Mouse (Mus musculus) urinary bladder, postnatal 10 days (tissue): Measurements from ENCODE around the gene Gbp9.
"Not testable (repeated sequence)": the region's sequence is repeated elsewhere in the genome, so short reads cannot be mapped to it uniquely, and the experiment has no call there.

Source experiments
- DNase-seq: peaks from one replicate; pipeline ENCODE4 v3.0.0; 2022; ENCODE audit warnings: low spot score

The Gbp9 gene

DNA sequence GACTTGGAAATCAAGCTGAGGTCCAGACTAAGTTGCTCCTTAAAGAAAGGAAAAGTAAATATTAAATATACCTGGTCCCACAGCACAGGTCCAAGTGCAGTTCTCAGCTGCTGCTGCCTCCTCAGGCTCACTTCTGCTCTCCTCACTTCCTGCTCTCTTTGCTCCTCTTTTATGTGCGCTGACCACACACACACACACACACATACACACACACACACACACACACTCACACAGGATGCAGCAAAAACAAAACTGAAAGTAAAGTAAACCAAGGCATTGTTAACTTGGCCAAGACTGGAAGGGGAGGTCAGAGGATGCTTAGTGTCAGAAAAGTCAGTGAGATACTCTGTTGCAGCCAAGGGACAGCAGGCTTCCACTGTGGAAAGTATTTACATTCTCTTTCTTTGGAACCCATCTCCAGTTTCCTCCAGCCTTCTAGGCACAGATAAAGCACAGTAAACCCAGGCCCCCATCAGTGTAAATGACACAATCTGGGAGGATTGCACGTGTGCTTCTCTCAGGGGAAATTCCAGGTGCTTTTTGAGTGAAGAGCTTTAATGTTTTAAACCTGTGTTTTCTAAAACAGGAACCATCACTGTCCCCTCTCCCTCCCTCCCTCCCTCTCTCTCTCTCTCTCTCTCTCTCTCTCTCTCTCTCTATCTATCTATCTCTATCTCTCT lies at the start of gene Gbp9, which contains the start of the genes Gbp8 and Gbp4:
Gbp9 (minus strand) TSS at position 131 of the 680 bp plus-strand sequence.
Gbp8 (minus strand) TSS at position 132 of the 680 bp plus-strand sequence.
Gbp4 (minus strand) TSS at position 178 of the 680 bp plus-strand sequence.
- DNase-seq, result not testable (repeated sequence)

DNA sequence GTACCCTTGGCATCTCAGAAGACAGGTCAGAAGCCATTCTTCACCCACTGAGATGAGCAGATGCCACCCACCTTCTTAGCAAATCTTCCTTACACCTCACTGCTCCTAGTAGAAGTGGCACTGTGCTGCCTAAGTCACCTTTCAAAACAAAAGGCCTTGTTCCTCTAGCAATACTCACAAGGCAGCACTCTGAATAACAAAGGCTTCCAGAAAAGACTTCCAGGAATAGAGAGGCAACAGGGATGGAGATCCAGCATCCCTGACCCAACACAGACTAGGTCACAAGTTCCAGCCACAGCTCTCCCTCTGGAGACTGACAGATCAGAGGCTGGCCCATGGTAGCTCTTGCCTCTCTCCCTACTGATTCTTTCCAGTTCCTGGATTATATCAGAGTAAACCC lies 42.1 kb upstream of the Gbp9 start:
- no peak for DNase-seq

DNA sequence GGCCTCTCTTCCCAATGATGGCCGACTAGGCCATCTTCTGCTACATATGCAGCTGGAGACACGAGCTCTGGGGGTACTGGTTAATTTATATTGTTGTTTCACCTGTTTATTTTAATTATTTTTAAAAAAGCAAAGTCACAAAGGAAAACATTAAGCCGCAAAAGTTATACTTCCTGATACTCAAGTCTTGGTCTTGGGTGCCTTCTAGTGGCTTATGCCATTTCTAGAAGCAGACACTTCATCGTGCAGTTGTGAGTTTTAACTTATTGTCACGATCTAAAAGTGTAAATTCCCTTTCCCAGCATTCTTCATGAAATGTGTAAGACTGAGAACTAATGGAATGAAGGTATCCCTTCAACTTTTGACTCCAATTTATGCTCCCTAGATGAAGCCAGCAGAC lies 17.2 kb upstream of the Gbp9 start:
- no peak for DNase-seq

DNA sequence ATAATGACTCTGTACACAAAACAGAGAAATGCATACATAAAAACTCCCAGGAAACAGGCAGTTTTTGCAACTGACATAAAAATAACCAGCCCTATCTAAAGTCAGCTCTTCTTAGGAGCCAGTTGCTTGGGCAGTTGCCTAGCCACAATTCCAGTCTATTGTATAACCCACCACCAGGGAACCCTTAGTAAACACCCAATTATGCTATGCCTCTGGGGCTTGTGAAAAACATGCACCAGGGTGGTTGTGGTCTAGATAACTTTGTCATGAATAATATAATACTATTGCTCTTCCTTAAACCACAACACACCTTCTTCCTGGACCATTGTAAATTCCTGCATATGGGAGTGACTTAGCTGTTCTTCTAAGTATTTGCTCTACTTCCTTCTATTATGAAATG lies 14.7 kb upstream of the Gbp9 start:
- no peak for DNase-seq

DNA sequence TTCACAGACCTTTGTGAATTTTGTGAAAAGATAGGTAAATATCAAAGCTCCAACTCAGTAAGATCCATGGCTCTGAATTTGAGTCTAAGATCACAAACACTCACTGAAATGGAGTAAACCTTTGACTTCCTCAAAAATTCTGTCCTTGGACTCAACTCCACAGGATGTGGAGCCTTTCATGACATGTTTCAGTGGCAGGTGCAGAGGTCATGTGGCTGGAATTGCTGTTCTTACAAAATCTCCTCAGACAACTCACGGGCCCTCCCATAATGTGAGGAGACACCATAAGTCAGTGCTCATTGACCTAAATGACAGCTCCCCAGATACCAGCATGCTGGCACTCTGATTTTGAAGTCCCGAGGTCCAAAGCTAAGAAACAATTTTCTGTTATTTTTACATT lies 8.7 kb upstream of the Gbp9 start:
- DNase-seq, result not testable (repeated sequence)

DNA sequence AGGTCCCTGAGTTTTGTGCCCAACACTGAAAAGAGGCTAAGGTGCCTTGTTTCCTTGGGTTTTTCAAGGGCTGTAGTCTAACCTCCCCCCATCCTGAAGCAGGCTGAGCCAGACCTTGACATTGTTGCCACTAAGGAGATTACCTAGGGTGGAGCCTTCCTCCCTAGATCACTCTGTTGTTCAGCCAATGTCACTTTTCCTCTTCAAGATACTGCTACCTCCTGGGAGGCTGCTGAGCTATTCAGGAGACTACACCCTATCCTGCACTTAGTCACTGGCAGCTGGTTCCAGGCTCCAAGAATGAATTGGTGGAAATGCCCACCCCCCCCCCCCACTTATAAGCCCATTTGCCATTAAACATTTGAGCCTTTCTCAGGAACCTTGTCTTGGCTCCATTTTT lies 7.1 kb upstream of the Gbp9 start:
- no peak for DNase-seq

DNA sequence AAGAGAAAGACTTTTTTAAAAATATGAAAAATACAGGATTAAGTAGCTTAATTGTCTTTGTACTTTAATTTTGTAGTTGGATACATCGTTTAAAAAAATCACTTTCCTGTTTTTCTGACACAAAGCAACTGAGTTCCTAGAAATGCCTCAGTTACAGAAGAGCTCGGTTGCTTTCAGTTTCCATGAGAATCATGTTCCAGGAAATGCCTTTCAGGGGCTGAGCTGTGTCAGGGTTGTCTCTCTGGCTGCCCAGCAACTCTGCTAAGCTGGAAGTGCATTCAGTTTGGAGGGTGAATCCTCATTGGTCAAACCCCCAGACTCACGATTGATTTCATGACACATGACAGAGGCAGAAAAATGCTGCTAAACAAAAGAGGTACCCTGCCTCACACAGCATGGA lies 6.4 kb upstream of the Gbp9 start:
- not testable (repeated sequence) for DNase-seq

DNA sequence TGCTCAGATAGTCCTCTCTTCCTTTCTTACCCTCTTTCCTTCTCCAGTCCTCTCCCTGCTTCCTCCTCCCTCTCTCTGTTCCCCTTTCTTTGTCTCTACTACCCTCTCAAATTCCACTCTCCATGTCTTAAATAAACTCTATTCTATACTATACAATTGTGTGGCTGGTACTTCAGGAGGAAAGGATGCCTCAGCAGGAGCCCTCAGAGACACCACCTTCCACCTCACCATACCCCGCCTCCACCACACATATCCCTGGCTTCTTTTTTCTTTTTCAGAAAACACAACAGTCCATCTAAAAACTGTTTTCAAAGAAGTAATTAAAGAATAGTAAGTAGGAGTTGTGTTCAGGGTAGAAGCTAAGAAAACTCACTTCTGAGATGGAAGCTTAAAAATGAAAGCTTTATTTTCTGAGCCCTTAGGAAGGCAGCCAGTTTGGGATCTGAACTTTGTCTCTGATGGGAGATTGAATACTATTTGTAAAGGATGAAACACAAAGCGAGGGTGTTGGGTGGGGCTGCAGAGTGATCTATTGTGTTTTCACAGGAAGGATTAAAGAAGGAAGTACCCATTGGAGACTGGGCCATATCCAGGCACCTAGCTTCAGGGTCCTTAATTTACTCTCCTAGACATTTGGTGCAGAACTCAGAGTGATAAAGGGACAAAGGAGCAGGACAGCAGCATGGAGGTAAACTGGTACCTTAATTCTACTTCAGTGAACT lies 911 bp upstream of the Gbp9 start:
- not testable (repeated sequence) for DNase-seq

DNA sequence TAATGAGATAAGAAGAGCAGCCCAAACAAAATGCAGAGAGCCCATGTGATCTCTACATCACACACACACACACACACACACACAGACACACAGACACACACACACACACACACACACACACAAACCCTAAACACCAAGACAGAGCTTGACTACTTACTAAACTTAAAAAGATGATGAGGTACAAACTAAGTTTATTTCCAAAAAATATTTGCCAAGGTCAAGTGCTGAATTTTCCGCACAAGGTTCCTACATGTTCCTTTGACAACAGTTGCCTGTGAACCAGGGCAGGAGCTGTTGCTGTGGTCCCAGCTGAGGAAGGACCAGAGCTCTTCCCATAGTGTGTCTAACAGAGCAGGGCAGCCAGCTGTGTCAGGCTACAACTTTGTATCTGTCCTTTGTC lies 433 bp downstream of the Gbp9 start:
- DNase-seq, result no peak

DNA sequence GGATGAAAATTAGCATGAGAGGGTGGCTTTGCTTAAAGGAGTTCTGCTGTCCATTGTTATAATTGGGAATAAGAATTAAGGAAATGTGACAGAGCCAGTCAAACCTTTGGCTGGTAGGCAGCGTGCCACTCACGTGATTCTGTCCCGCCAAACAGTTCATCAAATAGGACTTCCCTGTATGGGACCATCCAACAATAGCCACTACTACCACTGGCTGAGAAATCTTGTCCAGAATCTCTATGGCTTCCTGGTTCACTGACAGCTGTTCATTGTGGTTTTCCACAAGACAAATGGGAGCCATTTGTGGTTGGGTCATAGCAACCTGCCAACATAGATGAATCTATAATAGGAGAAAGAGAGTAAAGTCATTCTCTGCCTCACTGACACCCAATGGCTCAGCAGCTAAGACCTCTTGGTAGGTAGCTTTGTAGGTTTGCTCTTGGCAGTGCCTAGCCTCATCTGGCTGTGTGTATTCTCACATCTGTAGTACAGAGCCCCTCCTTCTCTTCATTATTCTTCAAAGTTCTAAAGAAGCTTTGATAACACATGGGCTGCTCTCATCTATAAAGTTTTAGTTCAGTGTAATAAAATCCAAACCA lies 2.5 kb downstream of the Gbp9 start:
- DNase-seq, result not testable (repeated sequence)

DNA sequence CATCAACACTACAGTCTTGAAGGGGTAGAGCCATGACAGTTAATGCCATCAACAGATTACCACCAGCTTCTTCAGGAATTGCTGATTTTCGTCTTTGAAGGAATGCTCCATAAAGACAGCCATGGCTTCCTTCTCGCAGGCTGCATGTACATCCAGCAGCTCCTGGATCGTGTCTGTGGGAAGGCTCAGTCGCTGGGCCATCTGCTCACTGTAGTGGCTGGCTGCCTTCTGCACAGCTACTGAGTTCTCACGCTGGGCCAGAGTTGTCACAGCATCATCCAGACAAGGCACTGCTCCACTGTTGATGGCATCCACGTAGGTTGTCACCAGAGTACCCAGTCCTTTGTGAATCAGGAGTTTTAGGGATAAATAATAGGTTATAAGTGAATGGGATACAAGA lies 17.6 kb downstream of the Gbp9 start:
- DNase-seq, result not testable (repeated sequence)

DNA sequence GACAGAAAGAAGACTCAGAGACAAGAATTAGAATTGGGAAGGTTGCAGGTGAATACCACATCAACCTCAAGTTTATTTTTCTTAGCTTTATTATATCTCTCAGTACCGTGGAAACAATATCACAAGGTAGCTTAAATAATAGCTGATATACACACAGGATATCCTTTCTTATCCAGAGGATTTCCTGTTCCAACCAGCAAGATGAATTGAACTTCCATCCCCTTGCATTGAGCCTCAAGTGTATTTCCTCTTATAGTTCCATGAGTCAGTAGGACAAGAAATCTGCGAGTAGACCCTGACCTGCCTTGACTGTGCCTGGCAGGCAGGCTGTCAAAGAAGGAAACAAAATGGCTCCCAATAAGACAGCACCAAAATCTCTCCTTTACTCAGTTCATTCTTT lies 23.6 kb downstream of the Gbp9 start:
- no peak for DNase-seq

DNA sequence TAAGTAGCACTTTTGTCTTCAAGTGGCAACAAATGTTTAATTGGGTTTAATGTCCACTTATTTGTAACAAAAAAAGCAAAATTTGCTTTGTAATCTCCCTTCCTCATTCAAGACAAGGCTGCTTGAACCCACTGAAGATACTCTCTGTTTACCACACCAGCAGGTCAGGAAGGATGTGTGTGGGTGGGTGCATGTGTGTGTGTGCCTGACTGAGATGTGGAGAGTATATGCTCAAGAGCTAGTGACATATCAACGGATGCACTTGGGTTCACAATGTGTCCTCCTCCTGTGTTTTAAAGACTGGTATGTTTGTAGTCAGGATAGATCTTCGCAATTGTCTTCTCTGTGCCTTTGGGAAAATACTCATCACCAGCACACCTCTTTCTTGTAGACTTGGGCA lies 24.6 kb downstream of the Gbp9 start:
- no peak for DNase-seq

DNA sequence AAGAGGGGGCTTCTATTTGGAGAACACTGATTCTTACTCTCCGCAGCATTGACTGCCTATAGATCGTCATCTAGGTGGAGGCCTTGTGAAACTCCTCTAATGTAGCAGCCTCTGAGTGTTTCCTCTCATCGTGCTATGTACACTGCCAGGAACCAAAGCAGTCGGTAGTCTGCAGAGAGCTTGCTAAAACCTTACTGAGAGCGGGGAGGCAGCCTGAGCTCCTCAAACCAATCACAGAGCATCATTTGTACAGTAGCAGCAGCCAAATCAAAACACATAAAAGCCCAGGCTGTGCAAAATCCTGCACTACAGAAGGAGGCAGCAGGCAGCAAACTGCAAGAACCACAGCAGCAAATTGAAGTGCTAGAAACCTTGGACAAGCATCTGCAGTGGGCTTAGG lies 25.7 kb downstream of the Gbp9 start:
- no peak for DNase-seq

DNA sequence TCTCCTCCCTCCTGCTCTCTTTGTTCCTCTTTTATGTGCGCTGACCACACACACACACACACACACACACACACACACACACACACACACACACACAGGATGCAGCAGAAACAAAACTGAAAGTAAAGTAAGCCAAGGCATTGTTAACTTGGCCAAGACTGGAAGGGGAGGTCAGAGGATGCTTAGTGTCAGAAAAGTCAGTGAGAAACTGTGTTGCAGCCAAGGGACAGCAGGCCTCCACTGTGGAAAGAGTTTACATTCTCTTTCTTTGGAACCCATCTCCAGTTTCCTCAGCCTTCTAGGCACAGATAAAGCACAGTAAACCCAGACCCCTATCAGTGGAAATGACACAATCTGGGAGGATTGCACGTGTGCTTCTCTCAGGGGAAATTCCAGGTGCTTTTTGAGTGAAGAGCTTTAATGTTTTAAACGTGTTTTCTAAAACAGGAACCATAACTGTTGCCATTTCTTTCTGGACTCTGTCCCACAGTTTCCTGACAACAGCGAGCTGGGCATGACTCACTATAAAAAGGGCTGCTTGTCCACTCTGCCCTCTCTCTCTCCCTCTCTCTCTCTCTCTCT lies 29.0 kb downstream of the Gbp9 start:
- not testable (repeated sequence) for DNase-seq

DNA sequence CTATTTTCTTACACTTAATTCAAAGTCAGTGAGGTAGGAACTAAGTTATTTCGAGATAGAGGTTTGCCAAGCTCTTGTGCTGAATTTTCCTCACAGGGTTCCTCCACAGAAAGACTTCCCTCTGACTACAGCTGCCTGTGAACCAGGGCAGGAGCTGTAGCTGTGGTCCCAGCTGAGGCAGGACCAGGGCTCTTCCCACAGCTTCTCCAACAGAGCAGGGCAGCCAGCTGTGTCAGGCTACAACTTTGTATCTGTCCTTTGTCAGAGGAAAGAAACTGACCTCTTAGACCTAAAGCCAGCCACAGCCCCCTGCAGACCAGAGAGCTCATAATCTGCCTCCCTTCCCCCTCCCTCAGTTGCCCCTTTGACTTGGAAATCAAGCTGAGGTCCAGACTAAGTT lies 29.6 kb downstream of the Gbp9 start:
- not testable (repeated sequence) for DNase-seq

DNA sequence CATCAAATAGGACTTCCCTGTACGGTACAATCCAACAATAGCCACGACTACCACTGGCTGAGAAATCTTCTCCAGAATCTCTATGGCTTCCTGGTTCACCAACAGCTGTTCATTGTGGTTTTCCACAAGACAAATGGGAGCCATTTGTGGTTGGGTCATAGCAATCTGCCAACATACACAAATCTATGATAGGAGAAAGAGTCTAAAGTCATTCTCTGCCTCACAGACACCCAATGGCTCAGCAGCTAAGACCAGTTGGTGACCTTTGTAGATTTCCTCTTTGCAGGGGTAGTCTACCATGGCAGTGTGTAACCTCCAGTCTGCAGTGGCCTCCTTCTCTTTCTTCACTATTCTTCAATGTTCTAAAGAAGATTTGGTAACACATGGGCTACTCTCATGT lies 33.6 kb downstream of the Gbp9 start:
- DNase-seq, result not testable (repeated sequence)

DNA sequence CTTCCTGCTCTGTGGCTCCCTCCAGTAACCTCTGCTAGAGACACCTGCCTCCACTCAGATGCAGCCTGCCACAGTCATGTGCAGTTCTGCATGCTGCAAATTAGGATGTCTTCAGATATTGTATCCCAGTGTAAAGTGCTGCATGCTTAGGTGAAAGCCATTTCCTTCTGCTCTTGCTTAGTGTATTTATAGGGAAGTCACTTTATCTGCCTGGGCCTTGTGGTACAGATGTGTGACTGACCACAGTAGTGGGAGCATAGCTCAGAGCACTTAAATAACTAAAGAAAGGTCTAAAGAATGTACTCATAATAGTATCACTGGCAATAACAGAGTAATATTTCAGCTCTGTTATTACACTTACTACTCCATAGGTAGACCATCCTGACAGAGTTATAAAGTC lies 57.4 kb downstream of the Gbp9 start:
- no peak for DNase-seq

DNA sequence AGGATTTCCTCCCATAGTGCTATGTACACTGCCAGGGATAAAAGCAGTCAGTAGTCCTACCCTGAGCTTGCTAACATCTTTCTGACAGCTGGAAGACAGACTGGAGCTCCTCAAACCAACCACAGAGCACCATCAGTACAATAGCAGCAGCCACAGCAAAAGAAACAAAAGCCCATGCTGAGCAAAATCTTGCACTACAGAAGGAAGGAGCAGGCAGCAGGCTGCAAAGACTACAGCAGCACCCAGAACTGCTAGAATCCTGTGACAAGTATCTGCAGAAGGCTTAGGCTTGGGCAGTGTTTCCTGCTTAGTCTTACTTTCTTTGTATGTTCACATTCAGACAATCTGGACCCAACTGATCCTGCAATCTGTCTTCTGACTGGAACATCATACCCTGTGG lies 71.0 kb downstream of the Gbp9 start:
- DNase-seq, result not testable (repeated sequence)

DNA sequence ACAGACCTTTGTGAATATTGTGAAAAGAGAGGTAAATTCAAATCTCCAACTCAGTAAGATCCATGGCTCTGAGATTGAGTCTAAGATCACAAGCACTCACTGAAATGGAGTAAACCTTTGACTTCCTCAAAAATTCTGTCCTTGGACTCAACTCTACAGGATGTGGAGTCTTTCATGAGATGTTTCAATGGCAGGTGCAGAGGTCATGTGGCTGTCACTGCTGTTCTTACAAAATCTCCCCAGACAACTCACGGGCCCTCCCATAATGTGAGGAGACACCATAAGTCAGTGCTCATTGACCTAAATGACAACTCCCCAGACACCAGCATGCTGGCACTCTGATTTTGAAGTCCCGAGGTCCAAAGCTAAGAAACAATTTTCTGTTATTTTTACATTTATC lies 74.9 kb downstream of the Gbp9 start:
- DNase-seq, result not testable (repeated sequence)

DNA sequence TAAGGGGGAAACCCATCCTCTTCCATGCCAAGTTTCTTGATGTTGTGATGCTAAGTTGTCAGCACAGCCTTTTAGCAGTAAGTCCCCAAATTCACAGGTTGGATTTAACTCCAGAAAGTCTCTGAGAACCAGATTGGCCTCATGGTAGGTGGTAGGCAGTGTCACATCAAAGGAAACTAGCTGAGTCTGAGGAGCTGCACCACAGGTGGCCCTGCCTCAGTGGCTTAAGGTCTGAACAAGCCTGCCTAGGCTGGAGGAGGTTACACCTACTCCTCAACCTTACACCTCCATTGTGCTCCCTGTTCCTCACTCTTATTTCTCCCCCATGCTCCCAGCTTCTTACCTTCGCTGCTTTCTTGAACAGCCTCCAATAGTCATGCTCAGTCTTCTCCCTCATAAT lies 76.0 kb downstream of the Gbp9 start:
- DNase-seq, result no peak

DNA sequence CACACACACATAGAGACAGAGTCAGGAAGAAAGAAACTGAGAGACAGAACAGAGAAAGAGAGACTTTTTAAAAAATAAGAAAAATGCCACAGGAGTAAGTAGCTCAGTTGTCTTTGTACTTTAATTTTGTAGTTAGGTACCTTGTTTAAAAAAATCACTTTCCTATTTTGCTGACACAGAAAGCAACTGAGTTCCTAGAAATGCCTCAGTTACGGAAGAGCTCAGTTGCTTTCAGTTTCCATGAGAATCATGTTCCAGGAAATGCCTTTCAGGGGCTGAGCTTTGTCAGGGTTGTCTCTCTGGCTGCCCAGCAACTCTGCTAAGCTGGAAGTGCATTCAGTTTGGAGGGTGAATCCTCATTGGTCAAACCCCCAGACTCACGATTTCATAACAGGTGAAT lies 76.9 kb downstream of the Gbp9 start:
- DNase-seq, result not testable (repeated sequence)

DNA sequence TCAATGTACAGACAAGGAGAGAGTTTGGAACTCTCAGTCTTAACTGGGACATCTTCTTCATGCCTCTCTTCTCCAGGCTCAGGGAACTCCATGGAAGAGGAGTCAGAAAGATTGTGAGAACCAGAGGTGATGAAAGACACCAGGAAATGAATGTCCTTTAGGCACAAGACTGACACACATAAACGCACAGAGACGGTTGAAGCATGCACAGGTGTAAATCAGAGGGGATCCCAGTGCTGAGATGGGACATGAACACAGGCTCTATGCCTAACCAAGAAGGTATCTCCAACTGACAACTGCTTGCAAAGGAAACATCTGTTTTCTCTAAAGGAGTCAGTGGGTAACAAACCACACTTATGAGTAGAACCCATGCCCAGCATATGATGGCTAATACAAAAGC lies 79.1 kb downstream of the Gbp9 start:
- no peak for DNase-seq
